Mouse (Mus musculus): ENCODE results near the gene Olfr603.
"Not testable (repeated sequence)": the region's sequence is repeated elsewhere in the genome, so short reads cannot be mapped to it uniquely, and the experiment has no call there.

Olfr603 gene

DNA sequence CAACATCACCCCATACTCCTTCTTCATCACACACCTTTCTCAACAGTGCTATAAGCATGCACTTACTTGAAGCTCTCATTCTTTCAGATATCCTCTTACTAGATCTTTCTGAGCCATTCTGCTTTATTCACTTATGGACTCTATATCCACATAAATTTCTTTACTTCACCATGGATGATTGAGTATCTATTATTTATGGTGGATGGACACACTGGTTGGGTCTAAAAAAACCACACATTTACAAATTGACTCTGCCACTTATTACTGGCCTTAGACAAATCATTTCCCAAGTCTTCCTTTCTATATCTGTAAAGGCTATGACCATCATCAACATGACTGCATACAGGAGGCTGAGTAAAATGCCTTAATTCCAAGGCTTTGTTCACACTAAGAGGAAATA lies at the start of gene Olfr603:
Gene Olfr603 (minus strand): TSS at position 101 of the 400 bp plus-strand sequence.
- DNase-seq: no peak

DNA sequence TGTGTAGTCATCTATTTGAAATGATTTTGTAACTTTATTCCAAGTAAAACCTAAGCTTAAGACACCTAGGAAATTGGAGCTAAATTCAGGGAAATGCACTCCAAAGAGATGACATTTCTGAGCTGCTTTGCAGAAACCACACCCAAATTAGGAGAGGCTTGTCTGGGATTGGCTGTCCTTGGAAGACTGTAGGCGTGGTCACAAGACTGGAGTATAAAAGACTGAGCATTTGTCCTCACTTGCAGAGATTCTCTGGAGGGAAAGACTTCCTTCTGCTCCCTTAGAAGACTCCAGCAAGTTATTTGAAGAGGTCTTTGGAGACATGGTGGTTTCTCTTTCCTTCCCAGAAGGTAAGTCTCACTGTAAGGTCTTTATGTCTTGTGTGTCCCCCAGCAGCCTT lies 28.8 kb upstream of the Olfr603 start, which contains the start of gene Usp17lc:
Gene Usp17lc (plus strand): TSS at position 301 of the 400 bp plus-strand sequence.
- not testable (repeated sequence) for DNase-seq

DNA sequence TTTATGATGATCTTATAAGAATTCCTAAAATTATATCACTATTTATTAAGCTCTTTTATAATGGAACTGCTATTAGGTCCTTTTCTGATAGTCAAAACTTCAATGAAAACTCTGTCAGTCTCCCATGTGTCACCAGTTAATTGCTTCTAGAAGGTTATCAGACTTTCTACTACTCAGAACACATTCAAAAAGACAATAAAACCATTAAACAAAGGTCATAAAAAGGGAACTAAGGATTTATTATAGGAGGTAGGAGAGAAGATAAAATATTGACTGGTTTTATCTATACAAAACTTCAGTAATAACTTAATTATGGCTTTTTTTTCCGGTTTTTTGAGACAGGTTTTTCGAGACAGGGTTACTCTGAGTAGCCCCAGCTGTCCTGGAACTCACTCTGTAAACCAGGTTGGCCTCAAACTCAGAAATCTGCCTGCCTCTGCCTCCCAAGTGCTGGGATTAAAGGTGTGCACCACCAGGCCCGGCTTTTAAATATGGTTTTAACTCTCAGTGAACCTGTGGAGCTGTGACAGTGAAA lies 20.6 kb upstream of the Olfr603 start:
- not testable (repeated sequence) for DNase-seq

DNA sequence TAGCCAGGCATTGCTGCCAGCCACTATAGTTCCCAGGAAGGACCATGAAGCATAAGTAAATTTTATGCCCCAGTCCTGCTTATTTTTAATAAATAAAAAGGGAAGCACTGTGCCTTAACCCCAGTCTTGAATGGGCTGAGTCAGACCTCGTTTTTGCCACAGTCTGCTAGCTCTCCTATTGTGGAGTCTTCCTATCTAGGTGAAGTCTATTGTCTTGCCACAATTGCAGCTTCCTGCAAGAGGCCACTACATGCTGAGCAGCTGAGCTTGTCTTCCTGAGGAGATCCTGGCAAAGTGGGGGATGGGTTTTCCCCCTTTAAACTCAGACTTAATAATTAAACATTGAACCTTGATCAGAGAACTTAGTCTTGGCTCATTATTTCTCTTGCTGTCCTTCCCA lies 13.0 kb upstream of the Olfr603 start:
- peak in 1 of 2 experiments; percentile 2 for DNase-seq

DNA sequence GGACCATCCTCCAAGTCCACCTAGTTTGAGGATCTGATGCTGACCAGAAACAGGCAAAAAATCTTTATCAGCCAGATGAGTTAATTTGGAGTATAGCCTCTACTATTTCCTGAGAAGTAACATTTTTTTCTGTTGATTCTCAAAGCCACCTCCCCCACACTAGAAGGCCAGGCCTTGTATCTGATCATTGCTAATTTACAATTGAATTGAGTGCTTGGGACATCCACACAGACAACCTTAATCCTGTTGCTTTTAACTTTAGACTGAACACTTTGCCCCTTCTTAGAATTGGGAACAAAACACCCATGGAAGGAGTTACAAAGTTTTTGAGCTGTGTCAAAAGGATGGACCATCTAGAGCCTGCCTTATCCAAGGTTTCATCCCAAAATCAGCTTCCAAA lies 11.8 kb upstream of the Olfr603 start:
- no peak for DNase-seq

DNA sequence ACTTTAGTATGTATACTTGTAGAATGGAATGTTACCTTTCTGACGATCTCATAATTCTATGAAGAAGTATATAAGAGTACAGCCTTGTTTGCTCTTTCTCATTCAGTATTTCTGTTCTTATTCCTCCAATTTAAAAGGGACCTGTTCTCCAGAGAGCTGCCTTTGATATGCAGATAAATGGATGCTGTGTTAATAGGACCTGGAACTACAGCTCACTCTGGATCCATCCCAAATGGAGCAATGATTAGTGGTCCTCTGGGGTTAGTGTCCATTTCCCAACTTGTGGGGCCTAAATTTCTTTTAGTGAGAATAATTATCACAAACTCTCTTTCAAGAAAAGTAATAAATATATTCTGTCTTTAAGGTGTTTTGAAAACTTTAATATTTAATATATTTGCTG lies 23.4 kb downstream of the Olfr603 start, which contains the start of gene Olfr601:
Gene Olfr601 (minus strand): TSS at position 101 of the 400 bp plus-strand sequence.
- DNase-seq: no peak

DNA sequence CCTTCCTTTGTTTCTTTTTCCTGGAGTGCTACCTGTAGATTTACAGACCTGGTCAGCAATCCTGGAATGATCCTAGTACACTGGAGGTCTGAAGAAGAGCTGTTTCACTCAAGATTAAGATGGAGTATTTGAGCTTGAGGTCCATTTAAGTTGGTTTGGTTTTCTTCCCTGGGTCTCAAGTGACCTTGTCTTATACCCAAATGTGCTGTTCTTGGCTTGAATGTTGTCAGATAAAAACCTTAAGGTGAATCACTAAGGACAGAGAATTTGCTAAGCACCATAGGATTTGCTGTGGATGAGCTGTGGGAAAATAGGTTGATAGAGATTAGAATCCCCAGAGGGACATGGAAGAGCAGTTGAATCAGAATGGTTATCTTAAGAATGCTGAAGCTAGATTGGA lies 36.4 kb downstream of the Olfr603 start, which contains the start of gene Olfr600:
Gene Olfr600 (minus strand): TSS at position 101 of the 400 bp plus-strand sequence.
- no peak for DNase-seq

DNA sequence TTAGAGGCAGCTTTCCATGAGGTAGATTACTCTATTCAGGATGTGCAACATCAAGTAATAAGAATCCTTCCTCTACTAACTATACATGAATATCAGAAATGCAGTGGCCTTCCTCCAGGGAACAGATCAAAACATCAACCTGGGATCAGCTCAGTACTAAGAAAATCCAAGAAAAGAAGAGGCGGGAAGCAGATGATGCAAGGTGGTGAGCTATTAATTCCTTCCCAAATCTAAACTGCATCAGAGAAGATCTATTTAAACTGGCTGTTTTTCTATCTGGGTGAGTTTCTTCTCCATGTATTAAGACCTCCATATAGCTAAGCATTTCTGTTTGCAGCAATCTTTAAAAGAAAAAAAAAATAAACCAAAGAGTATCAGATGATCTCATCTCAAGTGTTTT lies 50.4 kb downstream of the Olfr603 start, which contains the start of gene Olfr599:
Gene Olfr599 (plus strand): TSS at position 301 of the 400 bp plus-strand sequence.
- no peak for DNase-seq
